Mouse (Mus musculus) inflammation-experienced regulatory T-cells, adult 6 months (primary cell): ENCODE results near the gene B4galt7. TPM values are rescaled to one million over a fixed set of nuclear protein-coding genes. Genes with fewer than 3 reads are reported as not detected.
A peak's percentile ranks its signal among the peaks of the same experiment; 100 is the strongest.

Experiments used
- ATAC-seq: one replicate; pipeline ENCODE4 v1.8.0; 2017
- polyA plus RNA-seq, 3 experiments: library from polyadenylated mRNA; unstranded; fragments of 100-300 nt; shearing (Covaris generic); gene quantifications; one replicate each; pipeline ENCODE4 v1.2.1; 2017

The B4galt7 gene
- polyA plus RNA-seq, 3 experiments from 2014 or later: 24.5 to 35.8 (median 25.1) TPM

- ATAC-seq: peak; percentile 79
Observed at GRCm38 (mm10) chr13:55600657-55601056, 961 bp downstream of the B4galt7 start.

GRCm38 (mm10) chr13:55601611-55602010 lies 1.9 kb downstream of the B4galt7 start:
- ATAC-seq: peak; percentile 51

- ATAC-seq: no peak
Observed at GRCm38 (mm10) chr13:55604606-55605005, 4.9 kb downstream of the B4galt7 start.

- no peak for ATAC-seq
Observed at GRCm38 (mm10) chr13:55606899-55607623, 7.4 kb downstream of the B4galt7 start.

GRCm38 (mm10) chr13:55607624-55608006 lies 7.9 kb downstream of the B4galt7 start:
- no peak for ATAC-seq

- no peak for ATAC-seq
Observed at GRCm38 (mm10) chr13:55611996-55612395, 12.3 kb downstream of the B4galt7 start.

- ATAC-seq: no peak
Observed at GRCm38 (mm10) chr13:55613471-55613870, 13.8 kb downstream of the B4galt7 start.

- no peak for ATAC-seq
Observed at GRCm38 (mm10) chr13:55619328-55619727, 19.6 kb downstream of the B4galt7 start.

GRCm38 (mm10) chr13:55620275-55620674 lies 20.6 kb downstream of the B4galt7 start:
- ATAC-seq: no peak

- ATAC-seq: peak; percentile 31
Observed at GRCm38 (mm10) chr13:55622156-55622648, 22.5 kb downstream of the B4galt7 start.

GRCm38 (mm10) chr13:55622649-55623541 lies 23.2 kb downstream of the B4galt7 start, which contains the start of gene Caml:
Gene Caml, plus strand, starts transcription at chr13:55623005.
- ATAC-seq: peak; percentile 97

GRCm38 (mm10) chr13:55634639-55635127 lies 35.0 kb downstream of the B4galt7 start, which contains the start of gene Ddx46:
Gene Ddx46, plus strand, starts transcription at chr13:55635027.
- peak; percentile 83 for ATAC-seq

GRCm38 (mm10) chr13:55635146-55635571 lies 35.5 kb downstream of the B4galt7 start:
- ATAC-seq: no peak

- ATAC-seq: peak; percentile 71
Observed at GRCm38 (mm10) chr13:55636185-55636983, 36.7 kb downstream of the B4galt7 start.

- ATAC-seq: peak; percentile 57
Observed at GRCm38 (mm10) chr13:55640480-55640879, 40.8 kb downstream of the B4galt7 start.

GRCm38 (mm10) chr13:55644525-55644924 lies 44.8 kb downstream of the B4galt7 start:
- peak; percentile 38 for ATAC-seq

GRCm38 (mm10) chr13:55650098-55650497 lies 50.4 kb downstream of the B4galt7 start:
- no peak for ATAC-seq

GRCm38 (mm10) chr13:55650980-55651379 lies 51.3 kb downstream of the B4galt7 start:
- no peak for ATAC-seq
